Mouse (Mus musculus) ES-CJ7 (cell line): Measurements from ENCODE around the gene Pdgfb.
A peak's percentile ranks its signal among the peaks of the same experiment; 100 is the strongest.

ENCODE experiments used
- DNase-seq: peaks from one replicate; pipeline ENCODE4 v3.0.0; 2011; ENCODE audit warnings: low read depth, low spot score

Gene Pdgfb

DNA sequence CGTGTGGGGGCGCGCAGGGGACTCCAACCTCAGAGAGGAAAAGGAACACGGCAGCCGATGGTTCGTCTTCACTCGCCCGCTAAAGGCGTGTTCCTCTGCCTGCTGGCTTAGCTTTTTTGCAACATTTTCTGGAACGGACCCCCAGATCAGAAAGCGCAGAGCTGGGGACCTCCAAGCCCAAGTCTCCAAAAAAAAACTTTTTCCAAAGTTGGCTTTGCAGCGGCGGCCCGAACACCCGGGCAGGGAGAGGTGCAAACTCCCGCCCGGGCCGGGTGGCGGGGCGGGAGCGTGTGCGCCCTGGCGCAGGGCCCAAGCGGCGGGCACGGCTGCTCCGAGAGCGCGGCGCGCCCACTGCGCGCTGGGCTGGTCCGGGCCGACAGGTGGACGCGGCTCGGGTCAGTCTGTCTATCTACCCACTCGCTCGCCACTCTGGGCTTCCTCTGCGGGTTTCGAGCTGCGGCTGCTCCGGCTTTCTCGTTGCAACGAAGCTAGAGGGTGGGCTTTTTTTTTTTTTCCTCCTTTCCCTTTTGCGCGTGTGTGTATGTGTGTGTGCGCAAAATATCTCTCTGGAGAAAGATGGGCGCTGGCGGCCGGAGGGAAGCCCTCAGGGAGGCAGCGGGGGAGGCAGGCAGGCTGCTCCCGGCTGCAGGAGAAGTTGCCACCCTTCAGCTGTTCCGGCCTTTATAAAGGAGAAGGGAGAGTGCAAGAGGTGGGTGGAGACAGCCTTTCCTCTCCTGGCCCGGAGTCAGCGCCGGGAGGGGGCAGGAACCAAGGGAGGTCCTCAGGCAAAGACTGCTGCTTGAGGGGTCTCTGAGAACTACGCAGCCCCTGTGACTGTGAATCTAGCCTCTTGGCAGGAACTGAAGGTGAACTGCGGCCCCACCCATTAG is at the start of gene Pdgfb:
TSS of gene Pdgfb (minus strand) at position 657 of the 890 bp plus-strand sequence.
- DNase-seq: peak; percentile 58

DNA sequence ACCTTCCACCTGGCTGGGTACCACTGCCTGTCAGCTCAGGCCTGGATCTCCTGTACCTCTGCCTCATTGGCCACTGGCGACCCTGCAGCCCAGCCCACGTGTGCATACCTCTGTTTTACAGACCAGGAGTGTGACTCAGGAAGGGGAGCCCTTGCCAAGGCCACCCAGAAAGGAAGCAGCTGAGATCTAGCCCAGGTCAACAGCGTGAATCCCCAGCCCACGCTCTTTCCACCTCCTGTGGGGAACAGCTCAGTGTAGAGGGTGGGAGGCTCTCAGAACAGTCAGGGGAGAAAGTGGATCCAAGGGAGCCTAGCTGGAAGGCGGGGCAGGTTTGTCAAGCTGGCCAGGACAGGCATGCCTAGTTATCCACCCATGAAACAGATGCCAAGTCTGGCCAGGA is 48.0 kb upstream of the Pdgfb start:
- no peak for DNase-seq

- DNase-seq: no peak
Observed at GRCm38 (mm10) chr15:80062339-80062738, 47.6 kb upstream of the Pdgfb start.

- no peak for DNase-seq
Observed at GRCm38 (mm10) chr15:80061071-80061550, 46.3 kb upstream of the Pdgfb start.

DNA sequence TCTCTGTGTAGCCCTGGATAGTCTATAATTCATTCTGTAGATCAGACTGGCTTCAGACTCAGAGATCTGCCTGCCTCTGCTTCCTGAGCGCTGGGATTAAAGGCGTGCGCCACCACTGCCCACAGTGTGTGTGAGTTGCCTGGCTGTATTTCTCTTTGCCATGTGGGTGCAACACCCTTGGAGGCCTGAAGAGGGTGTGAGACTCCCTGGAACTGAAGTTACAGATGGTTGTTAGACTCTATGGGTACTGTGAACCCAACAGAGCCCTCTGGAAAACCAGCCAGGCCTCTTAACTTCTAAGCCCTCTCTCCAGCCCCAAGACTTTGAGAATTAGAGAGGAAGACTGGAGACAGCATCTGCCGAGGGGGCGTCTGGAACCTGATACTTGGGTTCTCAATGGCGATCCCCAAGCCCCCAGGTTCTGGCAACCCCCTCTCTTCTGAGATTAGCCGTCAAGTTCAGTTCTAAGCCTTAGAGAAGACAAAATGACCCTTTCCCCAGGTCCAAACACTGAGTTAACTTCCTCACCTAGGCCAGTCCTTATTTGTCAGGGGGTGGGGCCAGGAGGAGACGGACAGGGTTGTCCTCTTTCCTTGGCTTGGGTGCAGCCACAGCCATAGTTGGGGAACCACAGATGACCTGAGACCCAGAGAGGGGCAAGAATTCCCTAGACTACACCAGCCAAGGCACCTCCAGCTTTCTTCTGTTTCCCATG is 45.7 kb upstream of the Pdgfb start:
- DNase-seq: peak; percentile 63

- no peak for DNase-seq
Observed at GRCm38 (mm10) chr15:80059606-80060005, 44.8 kb upstream of the Pdgfb start.

GRCm38 (mm10) chr15:80058151-80058550 is 43.4 kb upstream of the Pdgfb start:
- DNase-seq: peak; percentile 61

DNA sequence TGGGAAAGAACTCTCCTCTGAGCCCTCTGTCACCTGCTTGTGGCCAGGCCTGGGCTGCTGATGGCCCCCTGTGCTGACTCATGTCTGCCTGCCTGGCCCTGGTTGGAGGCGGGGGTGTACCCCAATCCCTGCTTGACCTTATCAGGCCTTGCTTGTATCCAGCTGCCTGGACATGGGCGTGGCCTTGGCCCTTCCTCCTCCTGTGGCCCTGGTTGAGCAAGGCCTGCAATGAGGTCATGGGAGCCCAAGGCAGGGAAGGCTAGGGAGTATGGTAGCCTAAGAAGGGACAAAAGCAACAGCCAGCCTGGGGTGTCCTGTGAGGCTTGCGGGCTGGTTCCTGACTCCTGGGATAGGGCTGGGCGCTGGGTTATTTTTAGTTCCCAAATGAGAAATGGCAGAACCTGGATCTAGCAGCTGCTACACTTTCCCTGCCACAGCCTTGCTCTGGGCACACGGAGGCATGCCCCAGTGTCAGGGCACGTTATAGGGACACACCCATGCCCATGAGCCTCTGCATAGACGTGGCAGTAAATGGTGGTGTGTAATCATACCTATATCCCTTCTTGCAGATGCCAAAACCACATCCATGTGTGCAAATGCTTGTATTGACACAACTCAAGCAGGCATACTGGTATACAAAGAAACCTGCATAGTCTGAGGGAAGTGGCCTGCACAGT is 39.4 kb upstream of the Pdgfb start:
- DNase-seq: no peak

- no peak for DNase-seq
Observed at GRCm38 (mm10) chr15:80053381-80054033, 38.7 kb upstream of the Pdgfb start.

DNA sequence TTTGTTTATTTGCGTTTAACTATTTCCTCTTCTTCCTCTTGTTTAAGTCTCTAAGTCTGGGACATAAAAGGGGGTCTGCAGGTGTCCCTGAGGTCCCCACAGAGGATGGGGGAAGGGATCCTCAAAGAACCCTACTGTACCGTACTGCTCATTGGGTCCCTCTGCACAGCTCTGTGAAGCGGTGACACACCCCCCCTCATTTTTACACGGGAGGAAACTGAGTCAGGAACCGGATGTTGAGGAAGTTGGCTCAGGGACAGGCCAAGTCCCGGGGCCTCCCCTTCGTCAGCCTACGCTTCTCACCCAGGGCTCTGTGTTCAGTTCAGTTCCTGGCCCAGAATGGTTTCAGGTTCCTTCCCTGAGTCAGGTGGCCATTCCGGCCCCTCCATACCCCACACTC is 37.0 kb upstream of the Pdgfb start:
- DNase-seq: no peak

- no peak for DNase-seq
Observed at GRCm38 (mm10) chr15:80051092-80051761, 36.5 kb upstream of the Pdgfb start.

GRCm38 (mm10) chr15:80050093-80050492 is 35.3 kb upstream of the Pdgfb start:
- DNase-seq: peak; percentile 36

GRCm38 (mm10) chr15:80047973-80048372 is 33.2 kb upstream of the Pdgfb start:
- DNase-seq: no peak

- DNase-seq: no peak
Observed at GRCm38 (mm10) chr15:80047242-80047641, 32.5 kb upstream of the Pdgfb start.

DNA sequence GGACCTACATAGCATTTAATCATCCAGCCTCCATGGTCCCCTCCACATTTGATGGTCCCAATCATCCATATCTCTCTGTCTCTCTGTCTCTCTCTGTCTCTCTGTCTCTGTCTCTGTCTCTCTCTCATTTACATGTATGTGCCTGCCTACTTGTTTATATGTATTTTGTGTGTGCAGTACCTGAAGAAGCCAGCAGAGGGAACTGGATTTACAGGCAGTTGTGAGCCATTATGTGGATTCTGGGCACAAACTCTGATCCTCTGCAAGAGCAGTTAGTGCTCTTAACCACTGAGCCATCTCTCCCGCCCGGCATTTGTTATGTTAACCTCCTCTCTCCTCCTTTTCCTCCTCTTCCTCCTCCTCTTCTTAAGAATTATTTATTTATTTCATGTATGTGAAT is 31.0 kb upstream of the Pdgfb start:
- peak; percentile 71 for DNase-seq

DNA sequence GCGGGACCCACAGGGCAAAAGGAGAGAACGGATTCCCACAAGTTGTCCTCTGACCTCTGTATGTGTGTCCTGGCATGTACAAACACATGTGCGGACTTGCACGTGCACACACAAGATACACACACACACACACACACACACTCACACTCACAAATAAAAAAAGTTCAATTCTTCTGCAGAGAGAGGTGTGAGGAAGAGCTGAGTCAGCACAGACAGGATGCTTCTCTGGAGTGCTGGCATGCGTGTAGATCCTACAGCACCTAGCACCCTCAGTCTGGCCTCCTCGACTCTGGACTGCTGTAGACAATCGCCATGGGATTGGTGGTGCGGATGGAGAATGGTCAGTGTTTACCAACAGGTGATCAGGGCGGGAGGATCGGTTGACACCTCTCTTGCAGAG is 29.5 kb upstream of the Pdgfb start:
- no peak for DNase-seq

DNA sequence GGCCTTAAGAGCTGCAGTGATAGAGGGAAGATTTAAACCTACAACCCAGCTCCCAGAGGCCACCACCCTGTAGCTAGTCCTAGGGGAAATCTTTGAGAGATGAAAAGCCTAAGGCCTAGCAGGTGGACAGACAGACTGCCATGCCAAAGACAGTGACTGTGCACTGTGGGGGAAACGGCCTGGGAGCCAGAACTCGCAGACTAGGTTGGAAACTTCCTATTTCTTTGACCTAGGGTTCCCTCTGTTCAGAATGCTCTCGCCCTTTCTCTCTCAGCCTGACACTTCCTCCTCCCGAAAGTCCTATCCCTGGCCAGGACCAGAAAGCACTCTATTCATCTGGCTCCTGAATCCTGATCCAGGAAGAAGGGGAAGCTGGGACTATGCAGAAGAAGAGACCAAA is 27.4 kb upstream of the Pdgfb start:
- DNase-seq: no peak

DNA sequence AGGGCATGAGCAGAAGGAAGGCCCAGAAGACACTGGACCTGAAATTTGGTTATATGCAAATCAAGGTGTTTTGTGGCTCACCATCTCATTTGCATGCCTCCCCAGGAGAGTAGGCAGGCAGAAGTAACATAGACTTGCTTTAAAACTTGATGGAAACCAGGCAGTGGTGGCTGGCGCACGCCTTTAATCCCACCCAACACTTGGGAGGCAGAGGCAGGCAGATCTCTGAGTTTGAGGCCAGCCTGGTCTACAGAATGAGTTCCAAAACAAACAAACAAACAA is 23.3 kb upstream of the Pdgfb start:
- no peak for DNase-seq

DNA sequence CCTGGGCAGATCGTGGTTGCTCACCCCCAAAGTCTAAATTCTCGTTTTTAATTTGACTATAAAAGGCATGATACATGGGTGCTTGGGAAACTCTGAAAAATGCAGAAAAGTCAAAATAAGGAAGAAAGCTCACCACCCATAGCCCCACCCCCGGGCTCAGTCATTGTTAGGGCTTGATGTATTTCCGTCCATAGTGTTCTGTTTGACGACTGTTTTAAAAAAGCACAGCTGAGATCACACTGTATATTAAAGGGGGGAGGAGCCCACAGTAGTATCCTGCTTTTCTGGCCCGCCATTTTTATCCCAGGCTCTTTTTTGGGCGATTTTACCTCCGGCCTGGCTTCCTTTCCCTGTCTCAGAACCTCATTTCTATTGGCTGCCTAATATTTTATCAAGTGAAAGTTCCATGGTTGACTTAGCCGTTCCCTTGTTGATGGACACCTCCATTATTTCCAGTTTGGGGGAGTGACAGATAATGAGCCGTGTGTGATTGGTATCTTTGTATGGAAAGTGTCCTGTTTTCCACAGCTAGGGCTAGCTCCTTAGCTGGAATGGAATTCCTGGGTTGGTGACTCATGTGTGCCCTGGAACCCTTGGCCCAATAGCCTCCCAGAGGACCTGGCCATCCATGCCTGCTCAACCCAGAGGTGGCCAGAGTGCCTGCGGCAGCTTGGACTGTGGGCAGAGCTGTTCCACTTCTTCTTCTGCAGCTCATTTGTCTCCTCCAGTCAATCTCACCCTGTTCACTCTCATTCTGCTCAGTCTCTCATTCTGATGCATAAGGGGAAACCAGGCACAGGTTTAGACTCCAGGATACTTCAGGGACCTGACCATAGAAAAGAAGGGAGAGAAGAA is 22.7 kb upstream of the Pdgfb start:
- DNase-seq: no peak

DNA sequence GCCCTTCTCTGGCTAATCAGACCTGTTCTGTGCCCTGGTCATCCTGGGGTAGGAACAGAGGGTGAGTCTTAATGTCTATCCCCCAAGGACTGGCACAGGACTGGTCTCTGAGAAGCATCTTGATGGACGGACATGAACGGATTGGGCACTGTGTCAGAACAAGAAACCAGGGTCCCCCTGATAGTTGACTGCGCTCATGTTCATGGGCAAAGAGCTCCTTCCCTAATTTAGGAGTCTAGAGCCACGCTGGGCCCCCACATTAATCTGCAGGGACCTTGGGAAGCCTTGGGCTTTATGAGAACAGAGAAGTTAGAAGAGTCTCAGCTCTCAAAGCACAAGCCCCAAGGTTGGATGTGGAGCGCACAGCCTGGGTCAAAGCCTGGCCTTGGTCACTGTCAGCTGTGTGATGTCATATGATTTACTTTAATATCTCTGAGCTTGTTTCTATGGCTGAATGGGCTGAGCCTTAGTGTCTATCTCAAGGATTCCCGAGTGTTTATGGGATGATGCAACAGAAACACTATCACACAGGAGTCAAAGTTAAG is 20.6 kb upstream of the Pdgfb start:
- DNase-seq: no peak
